Mouse (Mus musculus) layer of hippocampus, postnatal 14 days (tissue): ENCODE results near the gene Actg2. TPM values are rescaled to one million over a fixed set of nuclear protein-coding genes. Genes with fewer than 3 reads are reported as not detected.
A peak's percentile ranks its signal among the peaks of the same experiment; 100 is the strongest.

Experiments used
- DNase-seq, 2 experiments: peaks; one replicate each; pipeline ENCODE4 v3.0.0; 2021 to 2022; ENCODE audit warnings: low spot score in 2 of 2, mixed read lengths in 1 of 2
- total RNA-seq, 2 experiments: library from RNA; stranded (reverse); gene quantifications; 2 replicates each; pipeline ENCODE4 v1.2.3; 2021

Actg2 gene
- total RNA-seq, 2 experiments from 2014 or later: 0.51 TPM; not detected in 1

GRCm38 (mm10) chr6:83515172-83515571 is 20.9 kb downstream of the Actg2 start:
- DNase-seq: no peak

GRCm38 (mm10) chr6:83512495-83512894 is 23.6 kb downstream of the Actg2 start:
- DNase-seq: peak in 1 of 2 experiments; percentile 73

GRCm38 (mm10) chr6:83510210-83510609 is 25.9 kb downstream of the Actg2 start:
- no peak for DNase-seq

GRCm38 (mm10) chr6:83509442-83509841 is 26.6 kb downstream of the Actg2 start:
- no peak for DNase-seq

GRCm38 (mm10) chr6:83507168-83507546 is 28.9 kb downstream of the Actg2 start:
- no peak for DNase-seq

GRCm38 (mm10) chr6:83506258-83507167 is 29.6 kb downstream of the Actg2 start, which contains the start of gene Dguok:
Gene Dguok (minus strand): TSS chr6:83506969.
- DNase-seq: peak; percentile 96 to 98

- no peak for DNase-seq
Observed at GRCm38 (mm10) chr6:83505554-83505953, 30.5 kb downstream of the Actg2 start.

- DNase-seq: no peak
Observed at GRCm38 (mm10) chr6:83503361-83503760, 32.7 kb downstream of the Actg2 start.

- DNase-seq: no peak
Observed at GRCm38 (mm10) chr6:83502656-83503055, 33.4 kb downstream of the Actg2 start.

- no peak for DNase-seq
Observed at GRCm38 (mm10) chr6:83501524-83502310, 34.3 kb downstream of the Actg2 start.

- no peak for DNase-seq
Observed at GRCm38 (mm10) chr6:83500462-83500861, 35.6 kb downstream of the Actg2 start.

- no peak for DNase-seq
Observed at GRCm38 (mm10) chr6:83499078-83499477, 37.0 kb downstream of the Actg2 start.

GRCm38 (mm10) chr6:83496753-83497710 is 39.0 kb downstream of the Actg2 start:
- no peak for DNase-seq

GRCm38 (mm10) chr6:83496009-83496752 is 39.9 kb downstream of the Actg2 start:
- DNase-seq: no peak

- DNase-seq: no peak
Observed at GRCm38 (mm10) chr6:83490622-83491021, 45.4 kb downstream of the Actg2 start.

GRCm38 (mm10) chr6:83488200-83488599 is 47.9 kb downstream of the Actg2 start:
- no peak for DNase-seq

GRCm38 (mm10) chr6:83487298-83487697 is 48.8 kb downstream of the Actg2 start:
- DNase-seq: no peak

- peak; percentile 25 to 31 for DNase-seq
Observed at GRCm38 (mm10) chr6:83485854-83486253, 50.2 kb downstream of the Actg2 start.

- DNase-seq: no peak
Observed at GRCm38 (mm10) chr6:83483776-83484175, 52.3 kb downstream of the Actg2 start.
